Mouse (Mus musculus) heart, adult 2 months (tissue): ENCODE results near the gene Peg12. TPM values are rescaled to one million over a fixed set of nuclear protein-coding genes. Genes with fewer than 3 reads are reported as not detected.

Experiments
- DNase-seq, 2 experiments: peaks; one replicate each; pipeline ENCODE4 v3.0.0; 2021
- H3K27ac ChIP-seq: fragments of 200-600 bp; 2 replicates; pipeline ENCODE4 v1.8.1; 2022
- H3K27me3 ChIP-seq: fragments of 200-500 bp; 2 replicates; pipeline ENCODE4 v1.6.1; 2012; ENCODE audit warnings: mild to moderate bottlenecking, low read length, inconsistent platforms, mixed read lengths; ENCODE audit not compliant: control insufficient read depth, insufficient read depth
- H3K36me3 ChIP-seq: fragments of 200-500 bp; 2 replicates; pipeline ENCODE4 v1.6.1; 2012; ENCODE audit warnings: low read length, inconsistent platforms; ENCODE audit not compliant: control insufficient read depth, insufficient read depth
- H3K4me1 ChIP-seq: fragments of 200-500 bp; 2 replicates; pipeline ENCODE4 v1.6.1; 2011; ENCODE audit warnings: low read length; ENCODE audit not compliant: control insufficient read depth, insufficient read depth
- H3K4me3 ChIP-seq: fragments of 200-600 bp; 2 replicates; pipeline ENCODE4 v1.8.1; 2022
- H3K79me2 ChIP-seq: fragments of 200-500 bp; replicated peaks from 2 replicates; pipeline ENCODE4 v1.6.1; 2012; ENCODE audit warnings: mild to moderate bottlenecking, inconsistent platforms, low read length, moderate library complexity, mixed read lengths; ENCODE audit not compliant: control insufficient read depth, insufficient read depth
- H3K9ac ChIP-seq: fragments of 200-500 bp; 2 replicates; pipeline ENCODE4 v1.6.1; 2012; ENCODE audit warnings: low read depth, mild to moderate bottlenecking, control low read depth, inconsistent platforms, low read length, mixed read lengths
- CTCF ChIP-seq: fragments of 200-600 bp; IDR thresholded peaks from 2 replicates; pipeline ENCODE4 v1.8.1; 2022; ENCODE audit warnings: antibody characterized with exemption, mild to moderate bottlenecking, moderate library complexity
- EP300 ChIP-seq: fragments of 200-500 bp; IDR thresholded peaks from 2 replicates; pipeline ENCODE4 v1.6.1; 2011; ENCODE audit warnings: low read depth, low read length, control low read depth; ENCODE audit not compliant: insufficient read depth
- POLR2A ChIP-seq: fragments of 200-500 bp; IDR thresholded peaks from 2 replicates; pipeline ENCODE4 v1.6.1; 2011; ENCODE audit warnings: mild to moderate bottlenecking, low read depth, low read length, control low read depth; ENCODE audit not compliant: insufficient read depth
- WGBS: fragments of 180-500 bp; shearing (Covaris S2); methylation state at CpG from one replicate; pipeline ENCODE4 v1.1.7; 2018; 5-methylcytosine and 5-hydroxymethylcytosine counted together
- intact Hi-C: fragments of 180-260 bp; cut with DNase I; formaldehyde crosslinking; loops from one replicate; pipeline ENCODE4 v1.15.1; 2025
- long read RNA-seq: library from polyadenylated mRNA; stranded (forward); transcript quantifications from one replicate; pipeline ENCODE4 v2.0.0, GENCODE M21; 2021
- polyA plus RNA-seq: library from polyadenylated mRNA; depleted of rRNA; stranded (reverse); fragments of >200 nt; gene quantifications from 2 replicates; pipeline ENCODE4 v1.2.3, GENCODE M21; 2012; rRNA removed
- total RNA-seq, 2 experiments: library from RNA; stranded (reverse); gene quantifications; 2 replicates each; pipeline ENCODE4 v1.2.3; 2021

Peg12 gene
- total RNA-seq (1 to 10 TPM in 1 of 2 experiments, under 1 TPM in 1; 0.91 to 1.0 TPM), polyA plus RNA-seq (0.25 and 0.50 TPM in 2 replicates)
- long read RNA-seq = 0 reads

- peak within 1 kb of the TSS; percentile 39 for H3K27ac ChIP-seq
- H3K79me2 ChIP-seq = no peaks in the 10 kb centered on the region
- H3K9ac ChIP-seq = peak within 1 kb of the TSS; percentile 89
- H3K36me3 ChIP-seq = no peaks in the 10 kb centered on the region
- 0 out of 2 replicates have a peak, but pooled peaks cover 1% of the 10 kb centered on the region for H3K27me3 ChIP-seq
- DNase-seq = peak; percentile 77 to 79
- TF ChIP-seq EP300 (no peak), CTCF (peak; percentile 79), POLR2A (no peak)
- peak within 1 kb of the TSS; percentile 58 for H3K4me3 ChIP-seq
- no peaks in the 10 kb centered on the region; the same call in 1 of the 2 replicates for H3K4me1 ChIP-seq
- 18% methylated on average over 79 of the region's 82 CpGs for WGBS
- intact Hi-C loops = no loop called here
Measured at GRCm38 (mm10) chr7:62463878-62464755, at the start of gene Peg12. Peg12 (minus strand) TSS chr7:62464510.

- Histone ChIP-seq H3K4me1 (no peaks in the 10 kb centered on the region), H3K27me3 (no peaks in the 10 kb centered on the region), H3K9ac (no peak overlapping the region), H3K36me3 (no peaks in the 10 kb centered on the region), H3K79me2 (no peaks in the 10 kb centered on the region), H3K4me3 (no peak overlapping the region), H3K27ac (no peak overlapping the region)
- no peak for DNase-seq
- WGBS = 23% methylated on average over 2 of the region's 2 CpGs
- intact Hi-C loops = no loop called here
- TF ChIP-seq EP300 (no peak), POLR2A (no peak), CTCF (no peak)
Measured at GRCm38 (mm10) chr7:62486139-62486538, 21.8 kb upstream of the Peg12 start.

- TF ChIP-seq POLR2A (no peak), EP300 (no peak), CTCF (no peak)
- Histone ChIP-seq H3K36me3 (no peaks in the 10 kb centered on the region), H3K4me3 (peak overlapping the region; percentile 58), H3K9ac (peak overlapping the region; percentile 89), H3K27me3 (0 out of 2 replicates have a peak, but pooled peaks cover 1% of the 10 kb centered on the region), H3K27ac (peak overlapping the region; percentile 39), H3K4me1 (no peaks in the 10 kb centered on the region; the same call in 1 of the 2 replicates), H3K79me2 (no peaks in the 10 kb centered on the region)
- 23% methylated on average over 55 of the region's 55 CpGs for WGBS
- DNase-seq = peak; percentile 16 to 36
- intact Hi-C loops = no loop called here
Measured at GRCm38 (mm10) chr7:62463007-62463877, 1.1 kb downstream of the Peg12 start.

- no peak overlapping the region for H3K4me3 ChIP-seq
- intact Hi-C loops = no loop called here
- no peaks in the 10 kb centered on the region for H3K79me2 ChIP-seq
- no peak for DNase-seq
- H3K27me3 ChIP-seq = 0 out of 2 replicates have a peak, but pooled peaks cover 1% of the 10 kb centered on the region
- no peak overlapping the region for H3K27ac ChIP-seq
- 25% methylated on average over 13 of the region's 13 CpGs for WGBS
- no peaks in the 10 kb centered on the region; the same call in 1 of the 2 replicates for H3K4me1 ChIP-seq
- no peak overlapping the region for H3K9ac ChIP-seq
- H3K36me3 ChIP-seq = no peaks in the 10 kb centered on the region
- TF ChIP-seq POLR2A = no peak
- TF ChIP-seq EP300 = no peak
- TF ChIP-seq CTCF = no peak
Measured at GRCm38 (mm10) chr7:62462229-62463006, 1.9 kb downstream of the Peg12 start.

- no peaks in the 10 kb centered on the region for H3K27me3 ChIP-seq
- intact Hi-C loops = no loop called here
- no peaks in the 10 kb centered on the region for H3K79me2 ChIP-seq
- no peaks in the 10 kb centered on the region for H3K4me1 ChIP-seq
- no peak overlapping the region for H3K27ac ChIP-seq
- no peak for DNase-seq
- TF ChIP-seq CTCF (no peak), EP300 (no peak), POLR2A (no peak)
- no peak overlapping the region for H3K9ac ChIP-seq
- WGBS = 31% methylated on average over 2 of the region's 2 CpGs
- no peak overlapping the region for H3K4me3 ChIP-seq
- H3K36me3 ChIP-seq = no peaks in the 10 kb centered on the region
Measured at GRCm38 (mm10) chr7:62452353-62452752, 12.0 kb downstream of the Peg12 start.
